Mouse (Mus musculus): ENCODE data around the gene Epha3.

Epha3 gene

DNA sequence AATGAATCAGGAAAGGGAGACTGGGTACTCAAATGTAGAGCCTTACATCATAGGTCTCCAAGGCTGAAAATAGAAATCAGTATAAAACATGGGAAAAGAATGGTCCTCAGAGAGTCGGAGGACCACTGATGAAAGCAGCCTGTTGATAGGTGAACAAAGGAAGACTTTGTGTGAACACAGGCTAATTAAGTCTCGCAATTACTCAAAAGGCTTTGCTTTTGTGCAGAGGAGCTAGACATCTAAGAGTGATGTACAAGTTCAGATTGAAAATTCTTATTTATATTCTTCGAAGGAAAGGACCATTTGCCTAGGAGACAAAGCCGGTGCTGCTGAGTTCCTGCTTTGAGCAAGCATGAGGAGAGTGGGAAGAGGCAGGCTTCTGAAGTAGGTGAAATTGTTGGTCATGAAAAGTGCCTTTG lies 363.0 kb downstream of the Epha3 start:
- DNase-seq (ENCODE audit: low spot score), result no peak

All from testis, postnatal 14 days (tissue).